Mouse (Mus musculus) stomach, postnatal 0 days (tissue): ENCODE results near the gene Robo4. TPM values are rescaled to one million over a fixed set of nuclear protein-coding genes. Genes with fewer than 3 reads are reported as not detected.

Source experiments
- ATAC-seq: fragments of 200-750 bp; cut with Nextera tagmentation; 2 replicates; pipeline ENCODE4 v1.8.0; 2017; ENCODE audit not compliant: low FRiP score, low TSS enrichment
- DNase-seq: peaks from one replicate; pipeline ENCODE4 v3.0.0-alpha.2; 2016; ENCODE audit warnings: low spot score
- H3K27ac ChIP-seq: fragments of 300-500 bp; sonication (generic); replicated peaks from 2 replicates; pipeline ENCODE4 v1.5.1; 2014; ENCODE audit warnings: mild to moderate bottlenecking, control low read depth
- H3K27me3 ChIP-seq: fragments of 300-500 bp; sonication (generic); 2 replicates; pipeline ENCODE4 v1.6.1; 2014; ENCODE audit warnings: low read length; ENCODE audit not compliant: control insufficient read depth, insufficient read depth
- H3K36me3 ChIP-seq: fragments of 300-500 bp; sonication (generic); 2 replicates; pipeline ENCODE4 v1.6.1; 2014; ENCODE audit warnings: low read length, mixed read lengths; ENCODE audit not compliant: control insufficient read depth, insufficient read depth
- H3K4me1 ChIP-seq: fragments of 300-500 bp; sonication (generic); replicated peaks from 2 replicates; pipeline ENCODE4 v1.6.1; 2014; ENCODE audit warnings: antibody characterized with exemption; ENCODE audit not compliant: control insufficient read depth, insufficient read depth
- H3K4me2 ChIP-seq: fragments of 300-500 bp; sonication (generic); replicated peaks from 2 replicates; pipeline ENCODE4 v1.6.1; 2014; ENCODE audit warnings: low read depth, mild to moderate bottlenecking, control low read depth, moderate library complexity
- H3K4me3 ChIP-seq: fragments of 300-500 bp; sonication (generic); 2 replicates; pipeline ENCODE4 v1.5.1; 2014; ENCODE audit warnings: low read depth, low read length, control low read depth
- H3K9ac ChIP-seq: fragments of 300-500 bp; sonication (generic); 2 replicates; pipeline ENCODE4 v1.6.1; 2014; ENCODE audit warnings: mild to moderate bottlenecking, low read length, control low read depth, mixed read lengths
- H3K9me3 ChIP-seq: fragments of 300-500 bp; sonication (generic); 2 replicates; pipeline ENCODE4 v1.6.1; 2016; ENCODE audit warnings: low read length; ENCODE audit not compliant: control insufficient read depth
- CTCF ChIP-seq: IDR thresholded peaks from 2 replicates; pipeline ENCODE4 v1.5.1; 2016; ENCODE audit warnings: antibody characterized with exemption, low read depth, mild to moderate bottlenecking, moderate library complexity
- EP300 ChIP-seq: optimal IDR thresholded peaks from 2 replicates; pipeline ENCODE3; 2016; ENCODE audit warnings: antibody characterized with exemption
- WGBS: fragments of 180-500 bp; shearing (Covaris S2); extraction: QIAGEN DNeasy Blood & Tissue Kit; methylation state at CpG from one replicate; pipeline ENCODE4 v1.1.7; 2014; 5-methylcytosine and 5-hydroxymethylcytosine counted together
- polyA plus RNA-seq: library from polyadenylated mRNA; unstranded; fragments of >200 nt; fragmentation: Nextera tagmentation; extraction: Ambion mirVana; gene quantifications from 2 replicates; pipeline ENCODE4 v1.2.1, GENCODE M21; 2015

Gene Robo4
- 4.4 and 5.2 TPM in 2 replicates for polyA plus RNA-seq

DNA sequence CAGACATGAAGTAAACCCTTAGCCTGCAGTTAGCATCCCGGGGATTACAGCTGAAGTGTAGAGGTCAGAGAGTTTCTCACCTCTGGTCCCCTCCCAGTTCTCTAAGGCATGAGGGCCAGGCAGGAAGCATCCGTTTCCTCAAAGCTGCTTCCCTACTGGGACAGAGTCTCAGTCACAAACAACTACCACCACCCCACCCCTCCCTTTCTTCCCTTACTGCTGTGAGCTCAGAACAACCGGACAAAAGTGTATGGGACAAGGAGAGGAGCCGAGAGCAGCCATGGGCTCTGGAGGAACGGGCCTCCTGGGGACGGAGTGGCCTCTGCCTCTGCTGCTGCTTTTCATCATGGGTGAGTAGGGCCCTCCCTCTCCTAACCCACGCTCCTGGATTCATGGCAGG is at the start of gene Robo4:
Robo4 (plus strand) TSS at position 96 of the 400 bp plus-strand sequence.
- no peaks in the 10 kb centered on the region for H3K27me3 ChIP-seq
- ATAC-seq (peak; percentile 31; the same call in 1 of the 2 replicates), DNase-seq (no peak)
- H3K9ac ChIP-seq = peak within 1 kb of the TSS; percentile 38
- peak within 1 kb of the TSS; percentile 20 for H3K4me3 ChIP-seq
- peak within 1 kb of the TSS; percentile 45 for H3K27ac ChIP-seq
- no peaks in the 10 kb centered on the region for H3K4me1 ChIP-seq
- no peak within 1 kb of the TSS for H3K4me2 ChIP-seq
- TF ChIP-seq CTCF = no peak
- no peak for TF ChIP-seq EP300
- 16% methylated on average over 7 of the region's 7 CpGs for WGBS
- no peaks in the 10 kb centered on the region for H3K9me3 ChIP-seq
- H3K36me3 ChIP-seq = no peaks in the 10 kb centered on the region

DNA sequence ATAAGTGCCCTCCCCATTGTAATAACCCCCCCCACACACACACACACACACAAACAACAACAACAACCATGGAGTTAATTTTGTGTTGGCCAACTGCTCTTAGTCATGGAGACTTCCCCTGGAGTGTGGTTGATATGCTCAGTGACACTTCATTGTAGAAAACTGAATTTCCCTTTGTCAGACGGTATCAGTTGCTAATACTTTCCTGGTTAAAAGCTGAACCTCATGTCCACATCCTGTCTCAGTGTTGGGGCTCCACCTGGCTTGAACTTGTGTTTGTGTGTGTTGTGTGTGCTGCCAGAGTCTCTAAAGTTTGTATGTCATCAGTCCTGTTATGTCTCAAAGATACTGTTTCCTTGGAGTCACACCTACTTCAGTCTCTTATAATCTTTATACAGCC is 47.2 kb upstream of the Robo4 start:
- no peak overlapping the region for H3K27ac ChIP-seq

DNA sequence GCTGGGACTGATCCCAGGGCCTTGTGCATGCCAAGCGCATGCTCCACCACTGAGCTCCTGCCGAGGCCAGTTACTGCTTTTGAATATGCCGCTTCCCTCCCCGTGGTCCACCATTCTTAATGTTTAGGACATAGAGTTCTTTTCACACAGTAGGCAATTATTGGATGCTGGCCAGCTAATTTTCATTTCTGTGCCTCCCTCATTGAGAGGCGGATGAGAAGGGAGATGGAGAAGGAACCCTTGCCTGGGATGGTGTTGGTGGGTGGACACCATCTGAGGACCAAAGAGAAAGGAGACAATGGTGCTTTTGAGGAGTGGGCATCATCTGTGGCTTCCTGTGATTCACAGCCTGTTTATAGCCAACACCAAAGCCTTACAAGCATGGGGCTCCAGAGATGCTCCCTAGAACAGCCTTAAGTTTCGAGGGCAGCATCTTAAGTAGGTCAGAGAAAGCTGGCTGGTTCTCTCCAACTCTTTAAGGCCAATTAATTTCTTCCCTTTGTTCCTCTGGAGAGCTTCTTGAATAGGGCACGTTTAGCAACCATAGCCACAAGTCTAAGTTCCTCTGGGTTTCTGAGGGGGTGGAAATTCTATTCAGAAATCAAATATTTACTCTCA is 42.9 kb upstream of the Robo4 start:
- DNase-seq (no peak), ATAC-seq (no peak)
- no peaks in the 10 kb centered on the region for H3K27me3 ChIP-seq
- no peak for TF ChIP-seq CTCF
- TF ChIP-seq EP300 = no peak
- 68% methylated on average over 7 of the region's 7 CpGs for WGBS
- H3K9ac ChIP-seq = no peak overlapping the region
- H3K36me3 ChIP-seq = no peaks in the 10 kb centered on the region
- H3K9me3 ChIP-seq = no peaks in the 10 kb centered on the region
- no peak overlapping the region for H3K4me2 ChIP-seq
- H3K27ac ChIP-seq = no peak overlapping the region
- H3K4me3 ChIP-seq = no peak overlapping the region
- H3K4me1 ChIP-seq = 0 out of 2 replicates have a peak, but pooled peaks cover 3% of the 10 kb centered on the region

More for the DNA sequence above, 47.2 kb upstream of the Robo4 start:
- 0 out of 2 replicates have a peak, but pooled peaks cover under 1% of the 10 kb centered on the region for H3K4me1 ChIP-seq
- 74% methylated on average over 1 of the region's 1 CpGs for WGBS
- DNase-seq (no peak), ATAC-seq (no peak)
- no peak overlapping the region for H3K4me3 ChIP-seq
- TF ChIP-seq CTCF (no peak), EP300 (no peak)
- H3K9me3 ChIP-seq = no peaks in the 10 kb centered on the region
- H3K9ac ChIP-seq = no peak overlapping the region
- no peaks in the 10 kb centered on the region for H3K36me3 ChIP-seq
- no peak overlapping the region for H3K4me2 ChIP-seq
- no peaks in the 10 kb centered on the region for H3K27me3 ChIP-seq

DNA sequence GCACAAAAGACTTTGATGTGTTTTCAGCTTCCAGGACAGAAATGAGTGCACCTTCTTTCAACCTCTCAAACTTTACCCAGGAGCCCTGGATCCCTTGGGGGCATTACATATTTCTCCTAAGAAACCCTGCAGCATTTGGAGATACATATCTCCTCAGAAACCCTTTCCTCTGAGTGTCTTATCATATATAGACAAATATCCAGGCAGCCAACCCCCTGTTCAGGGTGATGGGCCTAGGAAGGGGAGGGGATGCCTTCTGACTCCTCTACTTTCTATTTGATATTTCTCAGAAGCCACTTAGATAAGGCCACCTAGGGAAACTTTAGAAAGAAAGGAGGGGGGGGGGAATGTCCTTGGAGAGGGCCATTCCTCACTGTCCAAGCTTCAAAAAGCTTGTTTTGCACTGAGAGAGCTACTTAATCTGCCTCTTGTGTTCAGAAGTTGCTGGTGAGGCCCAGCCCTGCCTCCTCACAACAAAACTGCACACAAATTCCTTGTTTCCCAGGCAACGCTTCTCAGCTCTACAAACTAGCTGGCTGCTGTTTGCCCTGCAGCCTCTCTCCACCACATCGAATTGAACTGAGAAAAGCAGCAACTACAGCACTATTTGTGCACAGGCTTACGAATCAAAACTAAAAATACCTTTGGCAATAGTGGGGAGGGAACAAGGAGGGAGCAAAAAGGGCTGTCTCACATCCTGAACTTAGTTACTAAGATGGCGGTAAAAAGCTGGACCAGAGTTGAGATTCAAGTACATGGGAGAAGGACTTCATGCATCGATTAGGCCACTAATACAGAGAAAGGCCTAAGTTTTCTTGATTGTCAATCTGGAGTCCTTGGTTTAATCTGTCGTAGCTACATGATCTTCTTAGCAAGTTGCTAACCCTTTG is 42.1 kb upstream of the Robo4 start:
- ATAC-seq (peak; percentile 53; the same call in 1 of the 2 replicates), DNase-seq (peak; percentile 22)
- WGBS = 46% methylated on average over 6 of the region's 6 CpGs
- H3K27ac ChIP-seq = no peak overlapping the region
- H3K36me3 ChIP-seq = no peaks in the 10 kb centered on the region
- no peak overlapping the region for H3K4me2 ChIP-seq
- no peak overlapping the region for H3K4me3 ChIP-seq
- no peaks in the 10 kb centered on the region for H3K9me3 ChIP-seq
- H3K9ac ChIP-seq = no peak overlapping the region
- H3K4me1 ChIP-seq = 0 out of 2 replicates have a peak, but pooled peaks cover 3% of the 10 kb centered on the region
- no peak for TF ChIP-seq CTCF
- no peak for TF ChIP-seq EP300
- no peaks in the 10 kb centered on the region for H3K27me3 ChIP-seq

DNA sequence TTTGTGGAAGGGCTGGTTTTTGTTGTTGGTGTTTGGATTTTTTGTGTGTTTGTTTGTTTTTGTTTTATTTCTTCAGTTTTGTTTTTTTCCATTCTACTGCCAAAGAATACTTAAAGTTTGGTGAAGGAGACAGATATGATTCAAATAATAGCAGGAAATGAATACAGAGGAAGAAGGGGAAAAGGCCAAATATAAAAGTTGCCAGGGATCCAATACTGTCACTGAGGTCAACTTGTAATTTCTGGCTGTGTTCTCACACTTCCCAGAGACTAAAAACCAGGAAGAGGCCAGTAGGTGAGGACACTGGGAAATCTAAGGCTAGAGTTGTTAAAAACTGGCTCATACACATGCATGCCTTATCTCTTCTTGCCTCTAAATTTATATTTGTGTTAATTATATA is 39.6 kb upstream of the Robo4 start:
- H3K4me2 ChIP-seq = no peak overlapping the region
- H3K4me1 ChIP-seq = 0 out of 2 replicates have a peak, but pooled peaks cover 3% of the 10 kb centered on the region
- H3K9ac ChIP-seq = no peak overlapping the region
- no peaks in the 10 kb centered on the region for H3K9me3 ChIP-seq
- DNase-seq (no peak), ATAC-seq (no peak)
- no peak overlapping the region for H3K4me3 ChIP-seq
- TF ChIP-seq CTCF (no peak), EP300 (no peak)
- no peak overlapping the region for H3K27ac ChIP-seq
- no peaks in the 10 kb centered on the region for H3K27me3 ChIP-seq
- no peaks in the 10 kb centered on the region for H3K36me3 ChIP-seq

DNA sequence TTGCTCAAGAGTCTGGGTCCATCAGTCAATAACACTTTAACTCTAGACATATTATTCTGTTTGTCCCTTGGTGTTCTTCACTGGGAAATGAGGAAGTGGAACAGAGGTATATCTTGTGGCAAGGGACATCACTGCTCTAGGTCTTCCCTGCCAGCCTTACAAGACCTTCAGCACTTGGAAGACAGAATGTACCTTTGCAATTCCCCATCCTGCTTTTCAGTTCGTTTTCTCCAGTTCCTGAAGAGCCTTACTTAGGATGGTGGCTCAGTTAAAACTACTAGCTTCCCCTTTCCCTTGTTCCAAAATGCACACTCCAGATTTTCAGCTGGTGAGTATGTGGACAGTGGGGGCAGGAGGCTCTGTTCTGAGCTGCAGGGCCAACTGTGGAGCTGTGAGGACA is 38.8 kb upstream of the Robo4 start:
- ATAC-seq = no peak
- H3K4me3 ChIP-seq = no peak overlapping the region
- no peaks in the 10 kb centered on the region for H3K27me3 ChIP-seq
- H3K4me1 ChIP-seq = 0 out of 2 replicates have a peak, but pooled peaks cover 3% of the 10 kb centered on the region
- H3K9ac ChIP-seq = no peak overlapping the region
- no peaks in the 10 kb centered on the region for H3K9me3 ChIP-seq
- H3K27ac ChIP-seq = no peak overlapping the region
- TF ChIP-seq CTCF = no peak
- TF ChIP-seq EP300 = no peak
- WGBS = 53% methylated on average over 1 of the region's 1 CpGs
- H3K4me2 ChIP-seq = no peak overlapping the region
- no peak for DNase-seq
- no peaks in the 10 kb centered on the region for H3K36me3 ChIP-seq
